Mouse (Mus musculus) limb, embryonic 14.5 days (tissue): ENCODE measurements at regions not wholly inside any gene's neighbourhood (a gene's known extent, or its start where the extent isn't known, plus 50 kb on each side); places are given as distances from the start of the nearest gene placed in this dataset.

Experiments
- ATAC-seq: fragments of 200-750 bp; cut with Nextera tagmentation; 2 replicates; pipeline ENCODE4 v1.8.0; 2017; ENCODE audit warnings: low read depth, moderate number of reproducible peaks, moderate TSS enrichment; ENCODE audit not compliant: low FRiP score
- DNase-seq: peaks from one replicate; pipeline ENCODE4 v3.0.0-alpha.2; 2015; ENCODE audit warnings: low spot score
- H3K27ac ChIP-seq: fragments of 300-500 bp; sonication (generic); replicated peaks from 2 replicates; pipeline ENCODE4 v1.5.1; 2014; ENCODE audit warnings: low read depth, mild to moderate bottlenecking, low read length, moderate library complexity, mixed read lengths
- H3K27me3 ChIP-seq: fragments of 300-500 bp; sonication (generic); 2 replicates; pipeline ENCODE4 v1.6.1; 2014; ENCODE audit warnings: low read length, mixed read lengths; ENCODE audit not compliant: control insufficient read depth, insufficient read depth
- H3K36me3 ChIP-seq: fragments of 300-500 bp; sonication (generic); 2 replicates; pipeline ENCODE4 v1.6.1; 2014; ENCODE audit warnings: mild to moderate bottlenecking, low read length, moderate library complexity, mixed read lengths; ENCODE audit not compliant: control insufficient read depth, insufficient read depth
- H3K4me1 ChIP-seq: fragments of 300-500 bp; sonication (generic); 2 replicates; pipeline ENCODE4 v1.6.1; 2014; ENCODE audit warnings: antibody characterized with exemption, low read length, mixed read lengths; ENCODE audit not compliant: control insufficient read depth, insufficient read depth
- H3K4me2 ChIP-seq: fragments of 300-500 bp; sonication (generic); replicated peaks from 2 replicates; pipeline ENCODE4 v1.6.1; 2014; ENCODE audit warnings: low read depth, mild to moderate bottlenecking, low read length, moderate library complexity; ENCODE audit not compliant: severe bottlenecking
- H3K4me3 ChIP-seq: fragments of 300-500 bp; sonication (generic); replicated peaks from 2 replicates; pipeline ENCODE4 v1.5.1; 2014; ENCODE audit warnings: low read length
- H3K9ac ChIP-seq: fragments of 300-500 bp; sonication (generic); 2 replicates; pipeline ENCODE4 v1.6.1; 2014; ENCODE audit warnings: mild to moderate bottlenecking, low read depth, low read length, moderate library complexity; ENCODE audit not compliant: severe bottlenecking
- H3K9me3 ChIP-seq: fragments of 300-500 bp; sonication (generic); 2 replicates; pipeline ENCODE4 v1.6.1; 2016; ENCODE audit warnings: low read length; ENCODE audit not compliant: control insufficient read depth
- POLR2A ChIP-seq: fragments of 200-500 bp; IDR thresholded peaks from 2 replicates; pipeline ENCODE4 v1.8.0; 2012; ENCODE audit warnings: inconsistent platforms, mild to moderate bottlenecking, moderate library complexity, borderline replicate concordance; ENCODE audit not compliant: insufficient read depth, insufficient read length; ENCODE audit errors: extremely low read depth
- WGBS: fragments of 180-500 bp; shearing (Covaris S2); extraction: QIAGEN DNeasy Blood & Tissue Kit; methylation state at CpG from one replicate; pipeline ENCODE4 v1.1.7; 2014; 5-methylcytosine and 5-hydroxymethylcytosine counted together

DNA sequence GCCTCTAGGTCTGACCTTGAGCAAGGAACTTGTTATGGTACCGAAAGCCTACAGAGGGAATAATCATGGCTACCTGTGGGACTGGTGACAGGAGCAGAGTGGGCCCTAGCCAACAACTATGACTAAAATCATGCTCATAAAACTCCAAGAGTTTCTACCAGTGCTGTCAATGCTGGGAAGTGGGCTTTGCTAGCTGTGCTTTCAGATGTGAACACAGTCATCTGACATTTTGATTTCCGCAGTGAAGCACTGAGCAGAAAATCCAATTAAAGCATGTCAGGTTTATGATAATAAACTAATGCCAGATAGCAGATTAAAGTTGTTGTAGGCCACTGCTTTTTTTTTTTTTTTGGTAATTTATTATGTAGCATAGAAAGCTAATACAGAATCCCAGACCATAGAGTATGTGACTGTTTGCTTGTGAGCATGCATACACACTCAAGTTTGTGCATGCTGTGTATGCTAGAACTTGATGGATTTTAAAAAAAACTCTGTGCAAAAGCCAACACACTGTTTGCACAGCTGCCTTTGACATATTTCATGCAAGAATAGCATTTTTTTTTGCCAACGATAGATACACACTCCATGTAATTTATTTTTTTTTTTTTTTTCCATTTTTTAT lies 138.0 kb upstream of the Usp25 start:
- Histone ChIP-seq H3K27ac (no peak overlapping the region), H3K36me3 (no peaks in the 10 kb centered on the region), H3K27me3 (no peaks in the 10 kb centered on the region), H3K4me1 (no peaks in the 10 kb centered on the region), H3K9me3 (no peaks in the 10 kb centered on the region), H3K9ac (no peak overlapping the region), H3K4me2 (no peak overlapping the region), H3K4me3 (no peak overlapping the region)
- 96% methylated on average over 3 of the region's 3 CpGs for WGBS
- no peak for ATAC-seq
- no peak for TF ChIP-seq POLR2A
- DNase-seq: no peak

DNA sequence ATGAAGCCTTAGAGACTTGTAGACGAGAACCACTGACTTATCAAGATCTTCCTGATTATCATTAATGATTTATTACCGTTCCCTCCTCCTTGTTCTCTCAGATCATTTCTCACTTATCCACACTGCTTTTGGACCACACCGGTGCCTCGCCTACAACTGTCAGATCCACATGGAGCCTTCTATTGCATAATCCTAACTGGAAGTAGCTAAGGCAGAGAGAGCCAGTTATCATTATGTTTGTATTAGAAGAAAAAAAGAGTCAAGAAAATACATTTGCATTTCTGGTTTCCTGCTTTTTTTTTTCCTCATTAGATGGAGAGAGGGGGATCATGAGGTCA lies 147.1 kb upstream of the Usp25 start:
- Histone ChIP-seq H3K36me3 (no peaks in the 10 kb centered on the region), H3K4me1 (no peaks in the 10 kb centered on the region), H3K4me3 (no peak overlapping the region), H3K27me3 (no peaks in the 10 kb centered on the region), H3K4me2 (no peak overlapping the region), H3K9ac (no peak overlapping the region), H3K9me3 (no peaks in the 10 kb centered on the region), H3K27ac (no peak overlapping the region)
- DNase-seq (no peak), ATAC-seq (peak; percentile 16; the same call in 1 of the 2 replicates)
- TF ChIP-seq POLR2A: no peak
- WGBS: 46% methylated on average over 4 of the region's 4 CpGs

DNA sequence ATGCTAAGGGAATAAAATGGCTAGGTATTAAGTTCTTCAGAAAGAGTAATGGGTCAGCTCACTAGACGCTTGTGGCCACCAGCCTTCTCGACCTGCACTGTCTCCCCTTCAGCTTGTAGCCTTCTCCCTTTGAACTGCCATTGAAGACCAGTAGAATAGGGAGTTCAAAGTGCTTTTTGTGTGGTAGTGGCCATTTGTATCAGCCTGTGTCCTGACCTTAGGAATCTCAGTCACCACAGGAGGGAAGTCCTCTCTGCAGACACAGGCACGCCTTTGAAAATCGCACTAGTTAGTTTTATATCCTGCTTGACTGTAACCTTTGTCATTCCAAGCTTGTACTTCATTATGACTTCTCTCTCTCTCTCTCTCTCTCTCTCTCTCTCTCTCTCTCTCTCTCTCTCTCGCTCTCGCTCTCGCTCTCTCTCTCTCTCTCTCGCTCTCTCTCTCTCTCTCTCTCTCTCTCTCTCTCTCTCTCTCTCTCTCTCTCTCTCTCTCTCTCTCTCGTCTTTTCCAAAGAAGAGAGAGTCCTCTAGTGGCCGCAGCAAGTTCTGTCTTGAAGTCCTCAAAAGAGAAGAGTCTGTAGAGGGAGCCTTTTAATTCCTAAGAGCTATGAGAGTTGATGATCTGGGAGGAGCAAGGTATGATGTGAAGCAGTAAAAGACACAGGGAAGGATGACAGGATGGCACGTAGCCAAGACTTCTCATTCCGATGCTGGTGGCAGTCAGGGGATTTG lies 147.6 kb upstream of the Usp25 start:
- WGBS: 26% methylated on average over 7 of the region's 12 CpGs
- peak; percentile 44; the same call in 1 of the 2 replicates for ATAC-seq

DNA sequence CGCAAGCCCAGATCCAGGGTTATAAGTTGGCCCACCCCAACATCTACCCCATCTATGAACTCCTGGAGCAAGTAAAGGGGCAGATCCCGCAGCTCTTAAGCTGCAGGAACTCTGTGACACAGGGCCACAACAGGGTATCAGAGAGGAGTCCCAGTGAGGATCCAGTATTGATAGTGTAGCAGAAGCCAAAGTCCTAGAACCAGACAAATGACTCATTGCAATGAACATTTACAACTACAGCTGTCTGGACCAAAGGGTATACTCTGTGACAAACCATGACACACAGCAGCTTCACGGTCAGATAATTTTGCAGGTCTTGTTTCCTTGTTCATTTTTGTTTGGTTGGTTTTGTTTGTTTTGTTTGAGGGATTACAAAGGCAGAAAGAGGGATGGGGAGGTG lies 149.1 kb upstream of the Usp25 start:
- TF ChIP-seq POLR2A: no peak
- H3K9me3 ChIP-seq: no peaks in the 10 kb centered on the region
- no peak overlapping the region for H3K27ac ChIP-seq
- no peak overlapping the region for H3K4me3 ChIP-seq
- H3K4me1 ChIP-seq: no peaks in the 10 kb centered on the region
- ATAC-seq (no peak), DNase-seq (no peak)
- H3K9ac ChIP-seq: no peak overlapping the region
- no peaks in the 10 kb centered on the region for H3K27me3 ChIP-seq
- no peaks in the 10 kb centered on the region for H3K36me3 ChIP-seq
- 91% methylated on average over 3 of the region's 3 CpGs for WGBS
- H3K4me2 ChIP-seq: no peak overlapping the region

More for the DNA sequence above, 147.6 kb upstream of the Usp25 start:
- Histone ChIP-seq H3K27ac (no peak overlapping the region), H3K36me3 (no peaks in the 10 kb centered on the region), H3K4me1 (no peaks in the 10 kb centered on the region), H3K4me2 (peak overlapping the region; percentile 32), H3K4me3 (0 out of 2 replicates have a peak overlapping the region, but pooled peaks have one; percentile 13), H3K9ac (no peak overlapping the region), H3K27me3 (no peaks in the 10 kb centered on the region), H3K9me3 (no peaks in the 10 kb centered on the region)
- peak; percentile 78 for DNase-seq
- no peak for TF ChIP-seq POLR2A

DNA sequence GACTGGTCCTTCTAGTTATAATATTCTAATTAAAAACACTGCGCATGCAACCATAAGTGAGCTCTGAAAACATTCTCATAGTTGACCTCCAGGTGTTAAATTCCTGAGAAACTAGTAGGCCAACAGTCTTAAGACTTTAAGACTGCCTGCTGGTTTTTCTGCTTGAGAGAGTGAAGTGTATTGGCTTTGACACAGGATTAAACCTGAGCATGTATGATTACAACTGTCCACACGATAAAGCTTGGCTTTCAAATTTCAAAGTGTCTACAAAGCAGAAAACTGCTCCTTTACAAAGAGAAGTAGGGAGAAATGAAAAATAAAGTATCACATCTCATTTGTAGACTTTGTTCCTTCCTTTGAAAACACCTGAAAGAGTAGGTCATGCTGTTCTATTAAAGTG lies 157.7 kb upstream of the Usp25 start:
- Histone ChIP-seq H3K4me1 (no peaks in the 10 kb centered on the region), H3K4me2 (no peak overlapping the region), H3K9ac (no peak overlapping the region), H3K36me3 (no peaks in the 10 kb centered on the region), H3K9me3 (no peaks in the 10 kb centered on the region), H3K27ac (no peak overlapping the region), H3K27me3 (no peaks in the 10 kb centered on the region), H3K4me3 (no peak overlapping the region)
- DNase-seq (no peak), ATAC-seq (no peak)
- 74% methylated on average over 2 of the region's 2 CpGs for WGBS
- TF ChIP-seq POLR2A: no peak
